Mouse (Mus musculus) liver, embryonic 13.5 days (tissue): ENCODE results near the gene Sipa1l3. TPM values are rescaled to one million over a fixed set of nuclear protein-coding genes. Genes with fewer than 3 reads are reported as not detected.

Experiments used
- ATAC-seq: fragments of 200-750 bp; cut with Nextera tagmentation; 2 replicates; pipeline ENCODE4 v1.8.0; 2017; ENCODE audit warnings: low read depth, mild to moderate bottlenecking, moderate number of reproducible peaks, moderate library complexity
- DNase-seq: peaks from one replicate; pipeline ENCODE4 v3.0.0; 2022
- H3K27ac ChIP-seq: fragments of 300-500 bp; sonication (generic); 2 replicates; pipeline ENCODE4 v1.5.1; 2015; ENCODE audit warnings: moderate library complexity, mild to moderate bottlenecking, inconsistent platforms
- H3K27me3 ChIP-seq: fragments of 300-500 bp; sonication (generic); 2 replicates; pipeline ENCODE4 v1.6.1; 2015; ENCODE audit warnings: mild to moderate bottlenecking, inconsistent platforms
- H3K36me3 ChIP-seq: fragments of 300-500 bp; sonication (generic); 2 replicates; pipeline ENCODE4 v1.6.1; 2015; ENCODE audit warnings: mild to moderate bottlenecking, inconsistent platforms
- H3K4me1 ChIP-seq: fragments of 300-500 bp; sonication (generic); replicated peaks from 2 replicates; pipeline ENCODE4 v1.6.1; 2015; ENCODE audit warnings: inconsistent platforms
- H3K4me2 ChIP-seq: fragments of 300-500 bp; sonication (generic); 2 replicates; pipeline ENCODE4 v1.6.1; 2015; ENCODE audit warnings: inconsistent platforms, mild to moderate bottlenecking, moderate library complexity
- H3K4me3 ChIP-seq: fragments of 300-500 bp; sonication (generic); replicated peaks from 2 replicates; pipeline ENCODE4 v1.5.1; 2015; ENCODE audit warnings: mild to moderate bottlenecking, inconsistent platforms
- H3K9ac ChIP-seq: fragments of 300-500 bp; sonication (generic); 2 replicates; pipeline ENCODE4 v1.6.1; 2015; ENCODE audit warnings: mild to moderate bottlenecking, inconsistent platforms
- H3K9me3 ChIP-seq: fragments of 300-500 bp; sonication (generic); replicated peaks from 2 replicates; pipeline ENCODE4 v1.6.1; 2016; ENCODE audit warnings: inconsistent platforms
- WGBS: fragments of 180-500 bp; shearing (Covaris S2); methylation state at CpG from one replicate; pipeline ENCODE4 v1.1.7; 2015; ENCODE audit not compliant: insufficient replicate concordance; 5-methylcytosine and 5-hydroxymethylcytosine counted together
- polyA plus RNA-seq: library from polyadenylated mRNA; unstranded; fragments of >200 nt; fragmentation: Nextera tagmentation; extraction: Ambion mirVana; gene quantifications from 2 replicates; pipeline ENCODE4 v1.2.1, GENCODE M21; 2015

Gene Sipa1l3
- polyA plus RNA-seq, 1 experiment from 2014 or later = 2.6 TPM

DNA sequence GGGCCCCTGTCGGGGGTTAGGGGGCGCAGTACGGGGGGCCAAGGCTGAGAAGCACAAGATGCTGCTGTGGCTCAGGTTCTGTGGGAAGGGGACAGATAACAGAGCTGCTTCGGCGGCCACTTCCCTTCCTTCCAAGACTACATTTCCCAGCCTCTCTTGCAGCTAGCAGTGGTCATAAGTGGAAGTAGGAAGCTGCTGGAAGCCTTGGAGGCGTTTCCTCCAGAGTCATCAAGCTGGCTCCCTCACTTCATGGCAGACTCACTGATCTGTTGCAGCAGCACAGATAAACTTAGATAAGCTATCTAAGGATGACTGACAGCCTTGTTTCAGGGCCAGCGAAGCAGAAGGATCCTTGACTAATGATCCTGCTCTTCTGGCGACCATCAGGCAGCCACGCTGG lies 76.6 kb downstream of the Sipa1l3 start:
- no peaks in the 10 kb centered on the region for H3K36me3 ChIP-seq
- DNase-seq (no peak), ATAC-seq (no peak)
- H3K27ac ChIP-seq = no peak overlapping the region
- H3K9ac ChIP-seq = no peak overlapping the region
- no peaks in the 10 kb centered on the region for H3K9me3 ChIP-seq
- no peaks in the 10 kb centered on the region for H3K27me3 ChIP-seq
- no peak overlapping the region for H3K4me2 ChIP-seq
- WGBS = 31% methylated on average over 9 of the region's 9 CpGs
- no peak overlapping the region for H3K4me3 ChIP-seq
- H3K4me1 ChIP-seq = peaks cover 5% of the 10 kb centered on the region; the same call in 1 of the 2 replicates

GRCm38 (mm10) chr7:29441151-29441550 lies 77.3 kb downstream of the Sipa1l3 start:
- Histone ChIP-seq H3K27me3 (no peaks in the 10 kb centered on the region), H3K27ac (no peak overlapping the region), H3K9me3 (no peaks in the 10 kb centered on the region), H3K36me3 (no peaks in the 10 kb centered on the region), H3K9ac (no peak overlapping the region), H3K4me1 (peaks cover 5% of the 10 kb centered on the region; the same call in 1 of the 2 replicates), H3K4me2 (no peak overlapping the region), H3K4me3 (no peak overlapping the region)
- ATAC-seq (no peak), DNase-seq (no peak)
- WGBS = 51% methylated on average over 9 of the region's 9 CpGs

- H3K27me3 ChIP-seq = no peaks in the 10 kb centered on the region
- no peak overlapping the region for H3K9ac ChIP-seq
- H3K36me3 ChIP-seq = no peaks in the 10 kb centered on the region
- no peak for ATAC-seq
- 78% methylated on average over 16 of the region's 16 CpGs for WGBS
- no peak for DNase-seq
- no peaks in the 10 kb centered on the region for H3K9me3 ChIP-seq
- no peak overlapping the region for H3K27ac ChIP-seq
- H3K4me2 ChIP-seq = no peak overlapping the region
- H3K4me3 ChIP-seq = no peak overlapping the region
- peaks cover 10% of the 10 kb centered on the region; the same call in 1 of the 2 replicates for H3K4me1 ChIP-seq
Measured at GRCm38 (mm10) chr7:29438655-29439282, 79.7 kb downstream of the Sipa1l3 start.

DNA sequence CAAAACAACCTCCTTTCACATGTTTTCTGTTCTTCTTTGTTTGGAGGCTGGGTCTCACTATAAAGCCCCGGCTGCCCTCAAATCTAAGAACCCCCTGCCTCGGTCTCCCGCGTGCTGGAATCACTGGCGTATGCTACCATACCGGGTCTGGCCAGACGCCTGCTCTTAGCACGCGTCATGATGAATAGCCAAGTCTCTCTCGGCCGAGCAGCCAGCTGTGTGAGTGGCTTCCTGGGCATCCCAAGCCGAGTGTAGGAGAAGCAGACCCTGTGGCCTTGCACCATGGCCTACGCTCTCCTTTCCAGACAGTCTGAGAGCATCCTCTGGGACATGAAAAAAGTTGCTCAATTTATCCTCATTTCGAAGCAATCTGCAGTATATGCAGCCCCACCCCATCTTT lies 80.2 kb downstream of the Sipa1l3 start:
- no peak for ATAC-seq
- DNase-seq = no peak
- H3K4me2 ChIP-seq = no peak overlapping the region

DNA sequence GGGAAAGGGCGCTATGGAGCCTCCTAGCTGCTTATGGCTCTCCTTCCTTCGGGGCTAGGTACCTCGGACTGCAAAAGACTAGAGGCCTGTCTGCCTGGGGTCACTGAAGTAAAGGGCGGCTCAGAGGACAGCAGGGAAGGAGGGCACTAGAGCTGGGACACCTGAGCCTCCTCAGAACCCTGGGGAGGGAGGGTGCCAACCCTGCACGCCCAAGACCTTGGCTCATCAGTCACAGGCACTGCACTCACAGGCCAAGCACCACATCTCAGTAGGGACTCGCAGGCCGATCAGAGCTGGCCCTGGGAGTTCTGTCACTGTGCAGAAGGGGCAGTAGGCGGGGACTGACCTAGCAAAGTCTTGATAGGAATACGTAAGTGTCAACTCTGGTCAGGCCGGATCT lies 81.4 kb downstream of the Sipa1l3 start:
- no peak overlapping the region for H3K9ac ChIP-seq

More for the DNA sequence above, 80.2 kb downstream of the Sipa1l3 start:
- Histone ChIP-seq H3K27ac (no peak overlapping the region), H3K27me3 (no peaks in the 10 kb centered on the region), H3K9me3 (no peaks in the 10 kb centered on the region), H3K4me1 (peaks cover 10% of the 10 kb centered on the region; the same call in 1 of the 2 replicates), H3K36me3 (no peaks in the 10 kb centered on the region), H3K4me3 (no peak overlapping the region), H3K9ac (no peak overlapping the region)
- 82% methylated on average over 14 of the region's 14 CpGs for WGBS

DNA sequence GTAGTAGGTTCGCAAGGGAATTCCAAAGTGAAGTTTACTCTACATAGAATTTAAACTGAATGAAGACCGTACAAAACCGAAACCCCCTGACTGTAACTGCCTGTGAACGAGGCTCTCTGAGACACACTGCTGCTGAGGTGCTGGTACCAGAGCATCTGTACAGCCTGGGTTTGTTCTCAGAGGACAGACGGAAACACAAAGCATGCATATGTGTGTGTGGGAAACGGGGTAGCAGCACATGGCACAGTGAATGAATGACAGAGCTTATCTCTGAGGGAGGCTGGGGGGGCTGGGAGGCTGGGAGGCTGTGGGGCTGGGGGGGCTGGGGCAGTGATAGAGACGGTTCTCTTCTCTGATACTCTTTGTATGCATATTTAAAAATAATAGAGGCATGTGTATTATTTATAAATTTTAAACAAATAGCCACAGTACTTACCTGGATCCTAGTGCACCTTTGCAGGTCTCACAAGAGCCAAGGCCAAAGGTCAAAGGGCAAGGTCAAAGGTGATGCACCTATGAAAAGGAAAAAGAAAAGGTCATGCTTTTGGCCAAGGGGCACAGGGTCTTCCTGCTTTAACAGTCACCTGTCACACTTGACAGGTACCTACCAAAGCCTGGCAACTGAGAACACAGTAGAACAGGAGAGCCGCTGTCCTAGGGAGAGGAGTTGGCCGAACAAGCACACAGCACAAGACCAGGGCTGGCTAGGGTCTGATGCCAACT lies 84.0 kb downstream of the Sipa1l3 start:
- Histone ChIP-seq H3K27ac (no peak overlapping the region), H3K4me3 (no peak overlapping the region), H3K9me3 (no peaks in the 10 kb centered on the region), H3K4me2 (no peak overlapping the region), H3K9ac (no peak overlapping the region), H3K27me3 (no peaks in the 10 kb centered on the region), H3K4me1 (peaks cover 36% of the 10 kb centered on the region), H3K36me3 (no peaks in the 10 kb centered on the region)
- ATAC-seq (no peak), DNase-seq (no peak)
- WGBS = 64% methylated on average over 9 of the region's 9 CpGs

More for the DNA sequence above, 81.4 kb downstream of the Sipa1l3 start:
- ATAC-seq (no peak), DNase-seq (no peak)
- H3K36me3 ChIP-seq = no peaks in the 10 kb centered on the region
- no peaks in the 10 kb centered on the region for H3K27me3 ChIP-seq
- no peak overlapping the region for H3K27ac ChIP-seq
- peaks cover 17% of the 10 kb centered on the region for H3K4me1 ChIP-seq
- H3K9me3 ChIP-seq = no peaks in the 10 kb centered on the region
- 71% methylated on average over 10 of the region's 10 CpGs for WGBS
- H3K4me3 ChIP-seq = no peak overlapping the region
- H3K4me2 ChIP-seq = no peak overlapping the region

DNA sequence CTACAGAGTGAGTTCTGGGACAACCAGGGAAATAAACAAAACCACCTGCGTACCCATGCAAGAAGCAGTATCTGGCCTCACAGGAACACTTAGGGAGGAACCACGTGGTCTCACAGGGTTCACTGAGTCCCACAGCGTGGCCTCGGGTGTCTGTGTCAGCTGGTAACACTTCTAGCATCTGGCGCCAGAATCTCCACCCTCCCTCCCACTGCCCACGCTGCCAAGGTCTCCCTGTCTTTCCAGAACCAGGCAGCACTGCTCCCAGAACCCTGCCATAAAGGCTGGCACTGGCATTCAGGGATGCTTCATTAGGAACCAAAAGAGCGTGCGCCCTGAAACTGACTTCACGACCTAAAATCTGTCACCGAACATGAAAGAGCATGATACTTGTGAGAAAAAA lies 84.7 kb downstream of the Sipa1l3 start:
- 73% methylated on average over 10 of the region's 10 CpGs for WGBS
- Histone ChIP-seq H3K27me3 (no peaks in the 10 kb centered on the region), H3K27ac (no peak overlapping the region), H3K4me1 (peaks cover 44% of the 10 kb centered on the region), H3K9ac (no peak overlapping the region), H3K9me3 (no peaks in the 10 kb centered on the region), H3K4me3 (no peak overlapping the region), H3K36me3 (no peaks in the 10 kb centered on the region), H3K4me2 (no peak overlapping the region)
- DNase-seq (no peak), ATAC-seq (no peak)

GRCm38 (mm10) chr7:29432947-29433553 lies 85.4 kb downstream of the Sipa1l3 start:
- no peak overlapping the region for H3K4me2 ChIP-seq
- no peak overlapping the region for H3K4me3 ChIP-seq
- H3K9ac ChIP-seq = no peak overlapping the region
- no peak for DNase-seq
- no peak overlapping the region for H3K27ac ChIP-seq
- no peak for ATAC-seq
- H3K9me3 ChIP-seq = no peaks in the 10 kb centered on the region
- 67% methylated on average over 11 of the region's 11 CpGs for WGBS
- H3K36me3 ChIP-seq = no peaks in the 10 kb centered on the region
- peaks cover 48% of the 10 kb centered on the region for H3K4me1 ChIP-seq
- H3K27me3 ChIP-seq = no peaks in the 10 kb centered on the region

GRCm38 (mm10) chr7:29432180-29432946 lies 86.1 kb downstream of the Sipa1l3 start:
- no peak for DNase-seq
- Histone ChIP-seq H3K9ac (no peak overlapping the region), H3K4me2 (no peak overlapping the region), H3K36me3 (no peaks in the 10 kb centered on the region), H3K9me3 (no peaks in the 10 kb centered on the region), H3K4me1 (peaks cover 48% of the 10 kb centered on the region), H3K4me3 (no peak overlapping the region), H3K27me3 (no peaks in the 10 kb centered on the region), H3K27ac (no peak overlapping the region)
- ATAC-seq = no peak
- WGBS = 68% methylated on average over 15 of the region's 15 CpGs

- WGBS = 38% methylated on average over 6 of the region's 6 CpGs
- H3K4me3 ChIP-seq = no peak overlapping the region
- peaks cover 48% of the 10 kb centered on the region for H3K4me1 ChIP-seq
- no peak overlapping the region for H3K9ac ChIP-seq
- H3K4me2 ChIP-seq = no peak overlapping the region
- H3K27ac ChIP-seq = no peak overlapping the region
- no peaks in the 10 kb centered on the region for H3K27me3 ChIP-seq
- DNase-seq = no peak
- ATAC-seq = no peak
- no peaks in the 10 kb centered on the region for H3K9me3 ChIP-seq
- no peaks in the 10 kb centered on the region for H3K36me3 ChIP-seq
Measured at GRCm38 (mm10) chr7:29430739-29431211, 87.7 kb downstream of the Sipa1l3 start.

DNA sequence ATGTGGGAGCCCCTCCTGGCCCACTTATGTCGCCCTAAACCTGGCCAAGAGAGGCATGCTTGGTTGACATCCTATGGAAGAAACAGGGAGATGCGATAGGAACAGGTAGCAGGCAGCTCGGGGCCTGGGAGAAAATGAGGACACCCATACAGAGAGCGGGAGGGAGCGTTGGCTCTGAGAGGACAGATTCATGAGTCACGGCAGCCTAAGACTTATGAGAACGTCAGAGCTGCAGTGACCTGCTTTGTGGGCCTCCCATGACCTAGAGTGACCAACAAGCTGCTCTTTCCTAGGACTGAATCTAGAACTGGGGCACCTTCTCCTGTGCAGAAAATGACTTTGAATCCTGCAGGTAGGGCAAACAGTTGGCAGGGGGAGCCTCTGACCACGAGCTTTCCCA lies 92.4 kb downstream of the Sipa1l3 start:
- H3K9me3 ChIP-seq = no peaks in the 10 kb centered on the region
- ATAC-seq (no peak), DNase-seq (no peak)
- no peaks in the 10 kb centered on the region for H3K27me3 ChIP-seq
- H3K36me3 ChIP-seq = no peaks in the 10 kb centered on the region
- H3K4me1 ChIP-seq = peaks cover 34% of the 10 kb centered on the region
- no peak overlapping the region for H3K4me2 ChIP-seq
- 73% methylated on average over 8 of the region's 8 CpGs for WGBS
- H3K27ac ChIP-seq = no peak overlapping the region
- no peak overlapping the region for H3K4me3 ChIP-seq
- H3K9ac ChIP-seq = no peak overlapping the region
